Mouse (Mus musculus): ENCODE results near the gene Arf6. TPM values are rescaled to one million over a fixed set of nuclear protein-coding genes. Genes with fewer than 3 reads are reported as not detected.
"Not testable (repeated sequence)": the region's sequence is repeated elsewhere in the genome, so short reads cannot be mapped to it uniquely, and the experiment has no call there.

The Arf6 gene
- polyA plus RNA-seq, 1 experiment, result 78.0 TPM

DNA sequence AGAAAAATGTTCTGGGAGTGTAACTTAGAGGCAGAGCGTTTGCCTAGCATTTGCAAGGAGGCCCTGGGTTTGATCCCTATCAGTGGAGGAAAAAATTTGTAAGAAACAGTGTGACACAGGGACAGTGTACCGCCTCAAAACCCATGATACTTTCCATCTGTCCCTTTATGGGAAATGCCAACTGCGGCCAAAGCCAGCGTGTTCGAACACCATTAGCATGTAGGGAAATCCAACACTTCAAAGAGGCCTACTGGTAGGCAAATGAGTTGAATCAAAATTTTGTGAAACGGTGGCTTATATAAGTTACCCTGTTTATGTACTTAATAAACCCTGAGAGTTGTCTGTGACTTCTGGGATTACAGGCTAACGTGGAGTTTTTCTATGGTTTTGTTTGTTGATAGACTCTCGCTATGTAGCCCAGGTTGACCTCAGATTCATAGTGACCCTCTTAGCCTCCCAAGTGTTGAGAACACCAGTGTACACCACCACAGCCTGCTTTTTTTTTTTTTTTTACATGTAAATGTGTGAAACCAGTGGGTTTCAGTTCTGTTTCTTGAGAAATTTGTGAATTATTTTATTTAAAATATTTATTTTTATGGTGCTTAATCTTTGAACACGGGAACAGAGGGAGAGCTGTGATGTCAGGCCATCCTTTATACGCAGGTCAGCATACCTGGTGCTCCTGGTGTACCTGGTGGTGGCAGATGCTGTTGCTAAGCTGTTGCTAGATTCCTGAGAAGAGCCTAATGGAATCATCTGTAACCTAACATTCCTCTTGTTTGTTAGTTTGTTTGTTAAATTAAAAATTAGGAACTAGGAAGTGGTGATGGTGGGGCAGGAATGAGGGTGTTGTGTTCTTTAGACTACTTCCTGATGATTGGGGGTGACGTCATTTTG is 6.9 kb downstream of the Arf6 start:
- Histone ChIP-seq H3K4me1 (ENCODE audit: control insufficient read depth, insufficient read depth, low read length) (no peaks in the 10 kb centered on the region), H3K36me3 (ENCODE audit: control insufficient read depth, insufficient read depth, low read length, poor library complexity, severe bottlenecking) (peaks cover 15% of the 10 kb centered on the region), H3K27ac (ENCODE audit: insufficient read depth, low read length) (no peak overlapping the region), H3K9ac (ENCODE audit: low read depth, poor library complexity, severe bottlenecking) (no peak overlapping the region), H3K4me3 (ENCODE audit: low read depth, low read length) (no peak overlapping the region), H3K9me3 (replicated peaks; ENCODE audit: control insufficient read depth, insufficient read depth, low read length, poor library complexity, severe bottlenecking) (no peaks in the 10 kb centered on the region), H3K27me3 (ENCODE audit: control insufficient read depth, insufficient read depth, low read length, poor library complexity, severe bottlenecking) (no peaks in the 10 kb centered on the region)
- no peak for TF ChIP-seq EP300 (IDR thresholded peaks at IDR 0.05; ENCODE audit: insufficient read depth, low read depth, low read length)
- no peak for TF ChIP-seq POLR2A (IDR thresholded peaks at IDR 0.05; ENCODE audit: insufficient read depth, low read length)
- TF ChIP-seq CTCF (IDR thresholded peaks at IDR 0.05; ENCODE audit: low read depth, low read length), result no peak

GRCm38 (mm10) chr12:69382880-69383279 is 10.9 kb downstream of the Arf6 start:
- Histone ChIP-seq H3K27me3 (ENCODE audit: control insufficient read depth, insufficient read depth, low read length, poor library complexity, severe bottlenecking) (no peaks in the 10 kb centered on the region), H3K9me3 (replicated peaks; ENCODE audit: control insufficient read depth, insufficient read depth, low read length, poor library complexity, severe bottlenecking) (no peaks in the 10 kb centered on the region)

DNA sequence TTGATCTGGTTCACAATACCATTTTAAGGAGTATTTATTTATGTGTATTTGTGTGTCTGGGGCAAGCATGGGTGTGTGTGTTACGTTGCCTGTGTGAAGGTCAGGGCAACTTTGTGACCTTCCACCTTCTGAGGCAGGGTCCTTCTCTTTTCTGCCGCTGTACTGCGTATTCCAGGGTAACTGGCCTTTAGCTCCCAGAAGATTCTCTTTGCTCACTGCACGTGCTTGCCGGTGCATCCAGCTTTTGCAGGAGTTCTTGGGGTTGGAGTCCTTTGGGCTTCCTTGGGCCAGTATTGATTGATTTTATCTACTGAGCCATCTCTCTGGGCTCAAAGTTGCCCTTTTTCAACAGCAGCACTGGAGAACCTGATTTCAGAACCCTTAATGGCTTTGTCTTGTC is 12.7 kb downstream of the Arf6 start:
- no peak overlapping the region for H3K27ac ChIP-seq (ENCODE audit: insufficient read depth, low read length)
- H3K36me3 ChIP-seq (ENCODE audit: control insufficient read depth, insufficient read depth, low read length, poor library complexity, severe bottlenecking), result no peaks in the 10 kb centered on the region
- TF ChIP-seq POLR2A (IDR thresholded peaks at IDR 0.05; ENCODE audit: insufficient read depth, low read length), result no peak
- TF ChIP-seq CTCF (IDR thresholded peaks at IDR 0.05; ENCODE audit: low read depth, low read length), result no peak
- TF ChIP-seq EP300 (IDR thresholded peaks at IDR 0.05; ENCODE audit: insufficient read depth, low read depth, low read length), result no peak
- no peak overlapping the region for H3K4me3 ChIP-seq (ENCODE audit: low read depth, low read length)
- H3K27me3 ChIP-seq (ENCODE audit: control insufficient read depth, insufficient read depth, low read length, poor library complexity, severe bottlenecking), result no peaks in the 10 kb centered on the region
- H3K4me1 ChIP-seq (ENCODE audit: control insufficient read depth, insufficient read depth, low read length), result no peaks in the 10 kb centered on the region
- H3K9me3 ChIP-seq (replicated peaks; ENCODE audit: control insufficient read depth, insufficient read depth, low read length, poor library complexity, severe bottlenecking), result no peaks in the 10 kb centered on the region
- no peak overlapping the region for H3K9ac ChIP-seq (ENCODE audit: low read depth, poor library complexity, severe bottlenecking)

More at GRCm38 (mm10) chr12:69382880-69383279, 10.9 kb downstream of the Arf6 start:
- Histone ChIP-seq H3K36me3 (ENCODE audit: control insufficient read depth, insufficient read depth, low read length, poor library complexity, severe bottlenecking) (no peaks in the 10 kb centered on the region), H3K4me3 (ENCODE audit: low read depth, low read length) (no peak overlapping the region), H3K9ac (ENCODE audit: low read depth, poor library complexity, severe bottlenecking) (no peak overlapping the region), H3K27ac (ENCODE audit: insufficient read depth, low read length) (no peak overlapping the region), H3K4me1 (ENCODE audit: control insufficient read depth, insufficient read depth, low read length) (no peaks in the 10 kb centered on the region)
- TF ChIP-seq POLR2A (IDR thresholded peaks at IDR 0.05; ENCODE audit: insufficient read depth, low read length) (no peak), CTCF (IDR thresholded peaks at IDR 0.05; ENCODE audit: low read depth, low read length) (no peak), EP300 (IDR thresholded peaks at IDR 0.05; ENCODE audit: insufficient read depth, low read depth, low read length) (no peak)

DNA sequence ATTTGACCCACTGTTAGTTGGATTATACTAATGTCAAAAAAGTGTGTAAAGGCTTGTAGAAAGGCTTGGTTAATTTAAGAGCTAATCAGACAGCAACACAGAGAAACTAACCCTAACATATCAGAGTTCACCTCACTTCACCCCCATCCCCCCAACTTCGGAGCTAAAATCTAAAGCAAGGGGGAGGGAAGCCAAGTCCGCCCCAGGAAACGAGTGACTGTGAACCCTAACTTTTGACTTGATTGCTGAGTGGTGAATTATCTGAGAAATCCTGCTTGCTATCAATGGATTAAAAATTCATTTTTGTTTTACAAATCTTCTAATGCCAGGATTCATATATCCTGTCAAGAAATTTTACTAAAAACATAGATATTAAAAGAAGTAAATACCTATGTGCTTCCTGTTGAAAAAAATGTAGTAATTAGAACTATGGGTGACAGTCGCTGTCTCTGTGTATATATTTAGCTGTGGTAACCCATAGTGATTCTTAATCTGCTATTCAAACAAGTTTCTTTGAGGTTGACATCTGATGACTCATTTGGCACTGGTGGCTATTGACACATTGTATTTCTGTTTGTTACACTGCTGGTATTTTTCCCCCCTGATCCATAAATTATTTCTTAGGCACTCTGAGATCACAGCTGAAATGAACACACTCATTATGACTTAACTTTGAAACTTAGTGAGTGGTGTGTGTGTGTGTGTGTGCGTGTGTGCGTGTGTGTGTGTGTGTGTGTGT is 13.8 kb downstream of the Arf6 start:
- H3K27ac ChIP-seq (ENCODE audit: insufficient read depth, low read length), result no peak overlapping the region
- H3K9ac ChIP-seq (ENCODE audit: low read depth, poor library complexity, severe bottlenecking), result no peak overlapping the region
- no peaks in the 10 kb centered on the region for H3K9me3 ChIP-seq (replicated peaks; ENCODE audit: control insufficient read depth, insufficient read depth, low read length, poor library complexity, severe bottlenecking)
- no peaks in the 10 kb centered on the region for H3K4me1 ChIP-seq (ENCODE audit: control insufficient read depth, insufficient read depth, low read length)
- no peak for TF ChIP-seq POLR2A (IDR thresholded peaks at IDR 0.05; ENCODE audit: insufficient read depth, low read length)
- no peak for TF ChIP-seq CTCF (IDR thresholded peaks at IDR 0.05; ENCODE audit: low read depth, low read length)
- no peak for TF ChIP-seq EP300 (IDR thresholded peaks at IDR 0.05; ENCODE audit: insufficient read depth, low read depth, low read length)
- no peaks in the 10 kb centered on the region for H3K27me3 ChIP-seq (ENCODE audit: control insufficient read depth, insufficient read depth, low read length, poor library complexity, severe bottlenecking)
- no peak overlapping the region for H3K4me3 ChIP-seq (ENCODE audit: low read depth, low read length)
- no peaks in the 10 kb centered on the region for H3K36me3 ChIP-seq (ENCODE audit: control insufficient read depth, insufficient read depth, low read length, poor library complexity, severe bottlenecking)

- H3K9me3 ChIP-seq (replicated peaks; ENCODE audit: control insufficient read depth, insufficient read depth, low read length, poor library complexity, severe bottlenecking); H3K27ac ChIP-seq (ENCODE audit: insufficient read depth, low read length); H3K9ac ChIP-seq (ENCODE audit: low read depth, poor library complexity, severe bottlenecking); H3K4me1 ChIP-seq (ENCODE audit: control insufficient read depth, insufficient read depth, low read length); H3K4me3 ChIP-seq (ENCODE audit: low read depth, low read length); H3K27me3 ChIP-seq (ENCODE audit: control insufficient read depth, insufficient read depth, low read length, poor library complexity, severe bottlenecking); H3K36me3 ChIP-seq (ENCODE audit: control insufficient read depth, insufficient read depth, low read length, poor library complexity, severe bottlenecking): not testable (repeated sequence)
Measured at GRCm38 (mm10) chr12:69386281-69386732, 14.4 kb downstream of the Arf6 start.

- Histone ChIP-seq H3K4me1 (ENCODE audit: control insufficient read depth, insufficient read depth, low read length) (no peaks in the 10 kb centered on the region), H3K4me3 (ENCODE audit: low read depth, low read length) (no peak overlapping the region), H3K27me3 (ENCODE audit: control insufficient read depth, insufficient read depth, low read length, poor library complexity, severe bottlenecking) (no peaks in the 10 kb centered on the region), H3K36me3 (ENCODE audit: control insufficient read depth, insufficient read depth, low read length, poor library complexity, severe bottlenecking) (no peaks in the 10 kb centered on the region), H3K9ac (ENCODE audit: low read depth, poor library complexity, severe bottlenecking) (no peak overlapping the region), H3K27ac (ENCODE audit: insufficient read depth, low read length) (no peak overlapping the region), H3K9me3 (replicated peaks; ENCODE audit: control insufficient read depth, insufficient read depth, low read length, poor library complexity, severe bottlenecking) (no peaks in the 10 kb centered on the region)
- no peak for TF ChIP-seq CTCF (IDR thresholded peaks at IDR 0.05; ENCODE audit: low read depth, low read length)
- TF ChIP-seq POLR2A (IDR thresholded peaks at IDR 0.05; ENCODE audit: insufficient read depth, low read length), result no peak
- no peak for TF ChIP-seq EP300 (IDR thresholded peaks at IDR 0.05; ENCODE audit: insufficient read depth, low read depth, low read length)
Measured at GRCm38 (mm10) chr12:69388321-69388869, 16.4 kb downstream of the Arf6 start.

Measured in ES-Bruce4 (cell line).